Mouse (Mus musculus) liver, embryonic 14.5 days (tissue): ENCODE results near the gene Afg3l1. TPM values are rescaled to one million over a fixed set of nuclear protein-coding genes. Genes with fewer than 3 reads are reported as not detected.

Source experiments
- ATAC-seq: fragments of 200-750 bp; cut with Nextera tagmentation; 2 replicates; pipeline ENCODE4 v1.8.0; 2017; ENCODE audit warnings: moderate number of reproducible peaks, mild to moderate bottlenecking, moderate library complexity; ENCODE audit not compliant: insufficient read depth
- DNase-seq, 3 experiments: peaks; one replicate each; pipeline ENCODE4 v3.0.0-alpha.2; 2012 to 2013; ENCODE audit warnings: low read depth in 3 of 3, low spot score in 3 of 3
- H3K27ac ChIP-seq: fragments of 300-500 bp; sonication (generic); 2 replicates; pipeline ENCODE4 v1.5.1; 2014; ENCODE audit warnings: moderate library complexity, mild to moderate bottlenecking, control low read depth, inconsistent platforms
- H3K27me3 ChIP-seq: fragments of 300-500 bp; sonication (generic); 2 replicates; pipeline ENCODE4 v1.6.1; 2014; ENCODE audit warnings: mild to moderate bottlenecking, low read length, moderate library complexity; ENCODE audit not compliant: control insufficient read depth, insufficient read depth
- H3K36me3 ChIP-seq: fragments of 300-500 bp; sonication (generic); replicated peaks from 2 replicates; pipeline ENCODE4 v1.6.1; 2014; ENCODE audit warnings: low read depth; ENCODE audit not compliant: control insufficient read depth, insufficient read depth
- H3K4me1 ChIP-seq, 2 experiments: fragments of 200-500 bp in 1 of 2; fragments of 300-500 bp in 1 of 2; sonication (generic) in 1 of 2; replicated peaks; 2 replicates each; pipeline ENCODE4 v1.6.1; 2012 to 2014; ENCODE audit warnings: antibody characterized with exemption in 1 of 2, inconsistent platforms in 1 of 2, low read length in 1 of 2; ENCODE audit not compliant: control insufficient read depth in 2 of 2, insufficient read depth in 2 of 2
- H3K4me2 ChIP-seq: fragments of 300-500 bp; sonication (generic); 2 replicates; pipeline ENCODE4 v1.6.1; 2014; ENCODE audit warnings: low read depth, mild to moderate bottlenecking, control low read depth, moderate library complexity
- H3K4me3 ChIP-seq, 2 experiments: fragments of 200-500 bp in 1 of 2; fragments of 300-500 bp in 1 of 2; sonication (generic) in 1 of 2; 2 replicates each; pipeline ENCODE4 v1.5.1; 2012 to 2014; ENCODE audit warnings: low read depth in 2 of 2, low read length in 2 of 2, mild to moderate bottlenecking in 2 of 2, control low read depth in 1 of 2, inconsistent platforms in 1 of 2, moderate library complexity in 1 of 2; ENCODE audit not compliant: insufficient read depth in 1 of 2
- H3K9ac ChIP-seq: fragments of 300-500 bp; sonication (generic); replicated peaks from 2 replicates; pipeline ENCODE4 v1.6.1; 2014; ENCODE audit warnings: mild to moderate bottlenecking, control low read depth, moderate library complexity
- H3K9me3 ChIP-seq: fragments of 300-500 bp; sonication (generic); 2 replicates; pipeline ENCODE4 v1.6.1; 2016; ENCODE audit warnings: low read length, mixed read lengths; ENCODE audit not compliant: control insufficient read depth
- CTCF ChIP-seq: IDR thresholded peaks from 2 replicates; pipeline ENCODE4 v1.5.1; 2016; ENCODE audit warnings: antibody characterized with exemption, low read depth, control low read depth
- EP300 ChIP-seq: IDR thresholded peaks from 2 replicates; pipeline ENCODE4 v1.6.1; 2016; ENCODE audit warnings: antibody characterized with exemption, low read depth
- WGBS: fragments of 180-500 bp; shearing (Covaris S2); extraction: QIAGEN DNeasy Blood & Tissue Kit; methylation state at CpG from one replicate; pipeline ENCODE4 v1.1.7; 2014; ENCODE audit not compliant: insufficient replicate concordance; 5-methylcytosine and 5-hydroxymethylcytosine counted together
- polyA plus RNA-seq, 2 experiments: library from polyadenylated mRNA; depleted of rRNA in 1 of 2; stranded (reverse) in 1 of 2; unstranded in 1 of 2; fragments of >200 nt; fragmentation: Nextera tagmentation in 1 of 2; extraction: Ambion mirVana in 1 of 2; gene quantifications; 2 replicates each; pipeline versions ENCODE4 v1.2.1 to v1.2.3; 2012 to 2014

The Afg3l1 gene
- polyA plus RNA-seq, 2 experiments: 12.6 to 13.4 TPM

GRCm38 (mm10) chr8:123476911-123477736 lies 579 bp upstream of the Afg3l1 start:
- Histone ChIP-seq H3K4me3 (peak overlapping the region; percentile 78 to 85), H3K36me3 (peaks cover 7% of the 10 kb centered on the region), H3K9me3 (no peaks in the 10 kb centered on the region), H3K4me2 (peak overlapping the region; percentile 79), H3K9ac (peak overlapping the region; percentile 80), H3K27ac (peak overlapping the region; percentile 50), H3K4me1 (peaks cover 15 to 21% of the 10 kb centered on the region in 2 experiments), H3K27me3 (no peaks in the 10 kb centered on the region)
- peak in 2 of 3 experiments; percentile 10 to 24 for DNase-seq
- WGBS: 9% methylated on average over 34 of the region's 34 CpGs
- no peak for TF ChIP-seq EP300
- TF ChIP-seq CTCF: no peak
- peak; percentile 22; the same call in 1 of the 2 replicates for ATAC-seq

GRCm38 (mm10) chr8:123478456-123479218 lies 934 bp downstream of the Afg3l1 start:
- peak overlapping the region; percentile 66 for H3K27ac ChIP-seq
- no peaks in the 10 kb centered on the region for H3K27me3 ChIP-seq
- WGBS: 29% methylated on average over 16 of the region's 16 CpGs
- H3K4me1 ChIP-seq: peaks cover 15 to 21% of the 10 kb centered on the region in 2 experiments
- DNase-seq: peak in 2 of 3 experiments; percentile 12 to 52
- H3K9ac ChIP-seq: peak overlapping the region; percentile 80
- ATAC-seq: peak; percentile 3
- no peaks in the 10 kb centered on the region for H3K9me3 ChIP-seq
- peaks cover 11% of the 10 kb centered on the region for H3K36me3 ChIP-seq
- H3K4me2 ChIP-seq: peak overlapping the region; percentile 79
- peak overlapping the region; percentile 78 to 85 for H3K4me3 ChIP-seq
- no peak for TF ChIP-seq EP300
- no peak for TF ChIP-seq CTCF

GRCm38 (mm10) chr8:123482627-123483026 lies 4.9 kb downstream of the Afg3l1 start:
- ATAC-seq (no peak), DNase-seq (no peak)
- TF ChIP-seq EP300: no peak
- peak; percentile 46; the same call in 1 of the 2 replicates for TF ChIP-seq CTCF

GRCm38 (mm10) chr8:123491280-123492075 lies 13.8 kb downstream of the Afg3l1 start:
- Histone ChIP-seq H3K9me3 (no peaks in the 10 kb centered on the region), H3K4me2 (no peak overlapping the region), H3K27me3 (no peaks in the 10 kb centered on the region), H3K27ac (no peak overlapping the region), H3K9ac (no peak overlapping the region), H3K4me3 (no peak overlapping the region), H3K36me3 (peaks cover 50% of the 10 kb centered on the region), H3K4me1 (no peaks in the 10 kb centered on the region)
- DNase-seq: no peak
- 79% methylated on average over 15 of the region's 15 CpGs for WGBS
- TF ChIP-seq CTCF (no peak), EP300 (no peak)
- ATAC-seq: no peak

More at GRCm38 (mm10) chr8:123482627-123483026, 4.9 kb downstream of the Afg3l1 start:
- no peaks in the 10 kb centered on the region for H3K27me3 ChIP-seq
- peaks cover 8% of the 10 kb centered on the region in 2 experiments; a peak in 3 of 4 replicates for H3K4me1 ChIP-seq
- no peak overlapping the region for H3K4me2 ChIP-seq
- H3K9ac ChIP-seq: no peak overlapping the region
- no peak overlapping the region for H3K27ac ChIP-seq
- H3K9me3 ChIP-seq: no peaks in the 10 kb centered on the region
- H3K36me3 ChIP-seq: peaks cover 33% of the 10 kb centered on the region
- WGBS: 79% methylated on average over 7 of the region's 7 CpGs
- no peak overlapping the region for H3K4me3 ChIP-seq
